Mouse (Mus musculus) cerebellum, postnatal 25 days (tissue): ENCODE data around the gene Smurf2.
"Not testable (repeated sequence)": the region's sequence is repeated elsewhere in the genome, so short reads cannot be mapped to it uniquely, and the experiment has no call there.

Source experiments
- DNase-seq, 2 experiments: peaks; one replicate each; pipeline ENCODE4 v3.0.0; 2021; ENCODE audit warnings: mixed read lengths in 2 of 2

The Smurf2 gene

GRCm38 (mm10) chr11:106807442-106807841, 113.1 kb downstream of the Smurf2 start:
- DNase-seq = not testable (repeated sequence)

DNA sequence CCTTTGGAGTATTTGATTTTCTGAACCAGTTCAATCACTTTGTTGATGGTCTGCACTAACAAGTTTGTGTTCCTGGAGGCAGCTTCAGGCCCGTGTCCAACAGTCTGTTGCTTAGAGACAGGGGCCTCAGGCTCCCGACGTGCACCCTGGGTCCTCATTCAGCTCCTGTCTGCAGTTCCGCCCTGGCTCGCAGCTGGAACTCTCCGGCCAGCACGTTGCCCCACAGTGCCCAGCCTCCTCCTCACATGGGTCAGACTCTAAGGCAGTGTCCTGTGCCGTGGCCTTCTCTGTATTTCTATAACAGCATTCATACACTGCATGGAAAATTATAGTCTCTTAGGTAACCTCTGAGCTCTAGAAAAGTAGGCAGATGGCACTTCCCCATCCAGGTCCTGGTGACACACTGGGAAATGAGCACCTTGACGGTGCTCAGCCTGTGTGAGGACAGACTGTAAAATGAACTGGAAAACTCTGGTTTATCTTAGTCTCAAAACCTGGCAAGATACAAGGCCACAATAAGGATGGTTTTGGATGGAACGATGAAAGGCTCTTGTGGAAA, 118.4 kb downstream of the Smurf2 start:
- DNase-seq = peak; percentile 57 to 60

DNA sequence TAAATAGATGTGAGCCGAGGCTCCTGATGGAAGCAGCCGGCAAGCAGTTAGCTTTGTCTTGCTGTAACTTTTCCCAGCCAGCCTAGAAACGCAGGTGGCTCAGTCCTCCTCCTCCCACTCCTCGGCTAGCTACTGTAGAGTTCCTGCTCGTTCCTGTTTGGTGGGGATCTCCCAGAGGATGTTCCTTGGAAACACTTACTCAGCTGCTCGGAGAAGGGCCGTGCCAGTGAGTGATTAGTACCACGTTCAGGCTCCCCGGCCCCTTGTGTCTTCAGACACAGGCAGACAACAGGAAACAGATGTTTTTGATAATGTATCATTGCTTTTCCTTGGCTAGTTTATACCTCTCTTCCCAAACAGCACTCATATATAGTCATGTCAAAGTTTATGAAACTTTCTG, 124.8 kb downstream of the Smurf2 start:
- no peak for DNase-seq

DNA sequence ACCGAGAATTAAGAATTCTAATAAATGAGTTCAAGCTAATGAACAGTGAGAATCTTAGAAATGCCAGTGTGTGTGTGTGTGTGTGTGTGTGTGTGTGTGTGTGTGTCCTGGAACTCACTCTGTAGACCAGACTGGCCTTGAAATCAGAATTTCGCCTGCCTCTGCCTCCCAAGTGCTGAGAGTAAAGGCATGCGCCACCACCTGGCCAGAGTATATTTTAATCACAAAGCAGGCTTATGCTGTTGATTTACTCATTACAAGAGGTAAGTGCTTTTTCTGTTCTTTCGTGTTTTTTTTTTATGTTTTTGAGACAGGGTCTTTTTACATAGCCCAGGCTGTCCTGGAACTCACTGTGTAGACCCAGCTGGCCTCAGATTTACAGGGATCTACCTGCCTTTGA, 126.7 kb downstream of the Smurf2 start:
- DNase-seq = no peak

DNA sequence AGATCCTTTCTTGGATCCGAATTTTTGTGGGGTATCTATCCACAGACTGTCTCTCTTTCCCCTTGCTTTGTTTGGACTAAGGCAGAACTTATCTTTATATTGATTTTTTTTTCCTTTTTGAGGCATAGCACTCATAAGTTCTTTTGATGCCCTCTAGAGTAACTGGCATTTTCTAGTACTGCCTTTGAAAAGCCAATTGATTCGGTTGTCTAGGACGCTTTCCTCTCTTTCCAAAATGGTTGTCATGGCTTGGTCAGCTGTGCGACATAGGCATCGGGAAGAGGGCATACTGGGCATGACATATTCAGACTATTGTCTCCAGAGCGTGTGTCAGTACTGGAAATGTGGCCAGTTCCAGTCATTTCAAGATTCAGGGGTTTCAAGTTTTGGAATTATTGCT, 130.9 kb downstream of the Smurf2 start:
- peak in 1 of 2 experiments; percentile 39 for DNase-seq

DNA sequence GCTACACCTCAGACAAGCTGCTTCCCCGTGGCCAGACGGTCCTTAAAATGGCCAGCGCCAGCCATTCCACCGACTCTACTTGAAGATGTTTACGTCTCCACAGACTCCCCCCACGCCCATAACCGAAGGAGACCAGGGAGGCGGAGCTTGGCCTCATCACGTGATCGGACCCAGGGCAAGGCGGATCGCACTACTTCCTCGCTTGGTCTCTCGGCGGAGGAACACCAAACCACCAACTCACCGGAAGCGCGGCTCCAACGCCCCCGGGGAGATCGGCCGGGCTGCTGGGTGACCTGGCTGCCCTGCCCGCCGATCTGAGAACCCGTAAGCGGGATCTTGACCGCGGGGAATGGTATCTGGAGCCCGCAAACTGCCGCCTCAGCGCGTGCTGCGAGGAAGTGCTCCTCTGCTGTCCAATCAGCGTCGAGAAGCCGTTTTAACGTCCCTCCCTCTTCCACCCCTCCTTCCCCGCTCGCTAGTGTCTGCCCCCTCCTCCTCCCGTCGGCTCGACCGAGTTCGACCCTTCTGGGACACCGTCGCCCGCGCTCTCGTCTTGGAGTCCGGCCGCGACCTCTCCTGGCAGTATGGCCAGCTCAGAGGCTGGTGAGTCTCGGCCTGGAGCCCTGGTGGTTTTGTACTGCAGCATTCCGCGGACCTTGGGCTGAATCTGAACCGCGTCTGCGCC, 131.6 kb downstream of the Smurf2 start, which contains the start of the genes Ddx5 and Cep95:
Ddx5 (minus strand) TSS at position 411 of the 685 bp plus-strand sequence.
Cep95 (plus strand) TSS at position 478 of the 685 bp plus-strand sequence.
- peak; percentile 98 to 99 for DNase-seq

- DNase-seq = peak; percentile 100
Measured at GRCm38 (mm10) chr11:106788026-106788774, 132.3 kb downstream of the Smurf2 start.

GRCm38 (mm10) chr11:106787131-106788025, 133.1 kb downstream of the Smurf2 start:
- peak; percentile 90 to 93 for DNase-seq

DNA sequence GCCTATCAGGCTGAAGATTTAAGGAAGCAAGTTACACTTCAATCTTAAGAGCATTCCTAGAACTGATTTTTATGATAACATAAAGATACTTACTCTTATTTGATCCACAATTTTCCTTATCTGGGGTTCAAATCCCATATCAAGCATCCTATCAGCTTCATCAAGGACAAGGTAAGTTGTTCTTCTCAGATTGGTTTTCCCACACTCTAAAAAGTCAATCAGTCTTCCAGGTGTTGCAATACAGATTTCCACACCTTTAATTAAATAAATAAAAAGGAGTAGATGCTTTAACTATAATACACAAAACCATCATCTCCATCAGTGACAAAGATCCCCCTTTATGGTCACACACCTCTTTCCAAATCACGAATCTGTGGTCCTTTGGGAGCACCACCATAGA, 135.5 kb downstream of the Smurf2 start:
- DNase-seq = no peak

- DNase-seq = no peak
Measured at GRCm38 (mm10) chr11:106784476-106784875, 136.0 kb downstream of the Smurf2 start.

GRCm38 (mm10) chr11:106782841-106783764, 137.4 kb downstream of the Smurf2 start:
- DNase-seq = no peak

GRCm38 (mm10) chr11:106782271-106782670, 138.2 kb downstream of the Smurf2 start:
- DNase-seq = not testable (repeated sequence)

DNA sequence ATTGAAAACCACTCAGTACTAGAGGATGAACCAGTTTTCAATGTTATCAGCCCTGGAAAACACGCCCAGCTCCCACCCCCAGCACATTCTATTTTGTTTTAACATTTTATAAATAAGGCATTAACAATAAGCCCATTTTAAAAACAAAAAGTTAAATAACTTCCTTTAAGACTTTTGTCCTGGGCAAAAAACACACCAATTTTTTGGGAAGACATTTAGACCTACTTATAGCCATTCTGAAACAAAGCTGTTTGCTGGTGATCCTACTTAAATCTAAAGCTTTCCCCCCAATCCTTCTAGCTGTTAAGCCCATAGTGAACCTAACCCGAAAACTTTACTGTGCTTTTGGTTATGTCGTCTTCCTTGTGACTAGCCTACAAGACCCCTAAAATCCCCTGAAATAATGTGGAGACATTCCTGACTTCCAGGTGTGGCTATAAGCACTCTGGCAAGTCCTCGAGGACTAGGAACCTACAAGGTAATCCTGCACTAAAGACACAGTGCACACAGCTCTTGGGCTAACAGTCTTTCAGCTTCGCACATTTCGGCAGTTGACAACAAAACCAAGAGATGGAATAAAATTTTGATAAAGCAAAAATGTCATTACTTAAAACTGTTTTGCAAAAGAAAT, 139.8 kb downstream of the Smurf2 start:
- no peak for DNase-seq

GRCm38 (mm10) chr11:106780089-106780425, 140.5 kb downstream of the Smurf2 start:
- DNase-seq = no peak

DNA sequence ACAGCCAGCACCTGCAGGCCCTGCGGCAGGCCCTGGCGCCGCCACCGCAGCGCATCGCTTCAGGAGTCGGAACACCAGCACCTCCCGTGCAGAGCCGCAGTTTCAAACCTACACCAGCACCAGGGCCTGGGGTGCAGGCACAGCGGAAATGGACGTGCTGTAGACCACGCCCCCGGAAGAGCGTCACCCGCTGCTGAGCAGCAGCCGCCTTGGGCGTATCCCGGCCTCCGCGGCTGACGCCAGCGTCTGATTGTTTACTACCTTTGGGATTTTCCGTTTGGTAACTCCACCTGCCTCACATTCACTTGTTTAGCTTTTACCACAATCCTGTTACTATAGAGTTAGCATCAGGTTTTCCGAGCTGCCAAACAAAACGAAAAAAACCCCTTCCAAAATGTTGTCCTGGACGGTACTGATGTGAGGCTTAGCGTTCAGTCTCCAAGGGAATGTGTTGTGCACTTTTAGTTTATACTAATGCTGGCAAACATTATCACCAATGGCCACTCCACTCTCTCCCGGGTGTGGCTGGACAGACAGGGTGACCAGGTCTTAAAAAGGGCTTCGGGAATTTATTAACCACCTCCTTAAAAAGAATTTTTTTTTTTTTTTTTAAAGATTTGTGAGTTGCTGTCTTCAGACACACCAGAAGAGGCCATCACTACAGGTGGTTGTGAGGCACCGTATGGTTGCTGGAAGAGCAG, 141.0 kb downstream of the Smurf2 start, which contains the start of gene Polg2:
Polg2 (minus strand) TSS at position 150 of the 701 bp plus-strand sequence.
- DNase-seq = peak; percentile 91 to 92

DNA sequence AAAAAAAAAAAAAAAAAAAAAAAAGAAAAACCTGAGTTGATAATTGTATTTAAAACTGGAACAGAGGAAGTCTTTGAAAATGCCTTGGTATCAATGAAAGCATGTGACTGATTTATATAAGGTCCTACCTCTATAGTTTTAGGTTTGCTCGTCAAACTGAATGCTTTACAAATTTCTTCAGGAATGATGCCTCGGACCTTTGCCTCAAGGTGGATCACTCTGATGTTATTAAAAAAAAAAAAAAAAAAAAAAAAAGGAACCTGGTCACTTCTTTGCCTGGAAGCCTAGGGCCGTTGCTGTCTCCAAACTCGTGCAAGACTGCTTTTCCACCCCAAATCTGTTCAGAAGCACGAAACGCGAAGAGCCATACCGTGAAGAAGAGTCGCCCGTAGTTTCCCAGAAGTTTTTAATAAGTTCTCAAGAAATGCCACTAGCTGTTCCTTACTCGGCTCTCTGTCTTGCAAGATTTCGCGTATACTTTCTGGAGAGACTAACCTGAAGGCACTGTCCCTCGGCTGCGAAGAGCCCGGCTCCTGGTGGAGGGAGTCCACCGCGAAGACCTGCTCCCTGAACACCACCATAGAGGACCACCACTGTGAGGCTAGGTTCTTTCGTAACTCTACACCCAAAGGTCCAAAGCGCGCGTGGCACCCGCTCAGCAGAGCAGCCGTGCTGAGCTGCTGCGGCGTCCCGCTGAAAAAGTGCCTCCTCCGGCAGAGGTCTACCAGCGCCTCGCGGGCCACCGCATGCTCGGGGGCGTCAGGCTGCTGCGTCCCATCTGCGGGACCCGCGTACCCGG, 141.7 kb downstream of the Smurf2 start:
- DNase-seq = no peak

GRCm38 (mm10) chr11:106778132-106778531, 142.4 kb downstream of the Smurf2 start:
- DNase-seq = no peak

DNA sequence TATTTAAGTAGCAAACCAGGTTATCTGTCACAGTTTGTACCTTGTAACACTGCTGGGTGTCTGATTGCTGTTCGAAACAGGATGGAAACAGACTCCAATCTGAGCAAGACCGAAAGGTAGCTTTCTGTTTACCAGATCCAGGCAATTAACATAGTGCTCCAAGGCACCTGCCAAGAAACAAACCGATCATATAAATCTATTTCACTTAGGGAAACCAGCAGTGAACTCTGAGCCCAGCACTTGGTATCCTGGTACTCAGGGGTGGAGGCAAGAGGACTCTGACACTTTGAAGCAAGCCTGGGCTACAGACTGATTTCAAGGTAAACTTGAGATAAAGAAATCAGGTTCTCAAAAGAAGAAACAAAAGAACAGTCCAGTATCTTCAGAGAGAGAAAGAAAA, 143.1 kb downstream of the Smurf2 start:
- no peak for DNase-seq

DNA sequence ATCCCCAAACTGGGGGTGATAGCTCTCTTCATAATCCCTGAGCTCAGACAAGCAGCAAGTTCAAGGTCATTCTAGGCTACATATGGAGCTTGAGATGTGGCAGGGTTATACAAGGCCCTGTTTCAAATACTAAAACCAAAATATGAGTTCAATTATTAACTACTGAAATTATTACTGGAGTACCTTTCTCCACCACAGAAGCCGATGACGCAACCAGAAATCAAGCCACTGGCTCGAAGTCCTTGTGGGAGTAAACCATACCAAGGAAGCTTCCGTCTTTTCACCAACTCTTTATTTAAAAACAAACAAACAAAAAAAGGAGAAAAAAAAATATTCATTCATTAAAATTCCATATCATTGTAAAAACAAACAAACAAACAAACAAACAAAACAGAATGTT, 143.6 kb downstream of the Smurf2 start:
- DNase-seq = no peak

DNA sequence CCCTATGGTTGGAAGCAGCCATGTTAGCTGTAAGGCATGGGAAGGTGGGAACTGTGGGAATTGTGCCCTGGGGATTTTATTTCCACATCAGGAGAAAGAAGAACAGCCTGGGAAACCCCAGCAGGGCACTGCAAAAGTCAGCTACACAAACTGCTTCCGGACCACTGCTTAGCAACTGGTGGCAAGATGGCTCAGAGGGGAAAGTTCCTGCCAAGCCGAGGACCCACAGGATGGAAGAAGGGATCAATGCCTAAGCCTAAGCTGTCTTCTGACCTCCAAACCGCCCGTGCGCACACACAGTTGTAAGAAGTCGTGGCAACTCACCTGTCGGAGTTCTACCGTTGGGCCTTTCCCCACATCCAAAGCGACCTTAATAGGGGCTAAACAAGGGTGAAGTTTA, 147.5 kb downstream of the Smurf2 start:
- no peak for DNase-seq
